Comparison of ENCODE assay signal across 10 mouse cellular contexts in the genomic region with DNA sequence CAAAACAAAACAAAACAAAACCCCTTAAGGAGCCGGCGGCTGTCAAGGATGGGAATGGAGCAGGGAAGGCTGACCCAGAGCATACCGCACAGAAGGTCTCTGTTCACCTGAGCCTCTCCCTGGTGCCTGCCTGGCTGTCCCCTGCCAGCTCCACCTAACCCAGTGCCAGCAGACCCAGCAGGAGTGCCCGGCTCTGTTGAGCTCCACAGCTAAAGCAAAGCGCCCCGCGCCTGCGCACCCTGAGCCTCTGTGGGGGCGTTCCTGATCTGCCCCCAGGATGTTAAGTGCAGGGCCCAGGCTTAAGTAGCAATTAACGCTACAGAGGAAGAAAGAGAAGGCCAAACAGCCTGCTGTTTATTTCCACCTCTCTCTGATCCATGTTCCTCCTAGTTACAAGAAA.
A peak's percentile ranks its signal among the peaks of the same experiment; 100 is the strongest.
DNase-seq lines count a peak whose midpoint lies in the region; ATAC-seq lines count a peak whose summit lies in the region.
"Had no signal": no experiment of that assay in that cellular context is flagged by ENCODE, and none has a peak within 500 bp of the region (broad histone marks: within the 10 kb centered on the region; RNA-seq: fewer than 3 reads in every experiment).

No protein-coding gene starts in this region.

- peak overlapping the region; percentile 30; the same call in 1 of the 2 replicates for H3K4me2 ChIP-seq in kidney, embryonic 15.5 days
- H3K4me2 ChIP-seq in kidney, embryonic 14.5 days (replicated peaks; ENCODE audit: low read depth, low read length), result no peak overlapping the region
- H3K4me2 ChIP-seq in embryonic facial prominence, embryonic 13.5 days, result peak overlapping the region; percentile 24; the same call in 1 of the 2 replicates
- peak overlapping the region; percentile 11; the same call in 1 of the 2 replicates for H3K4me2 ChIP-seq in limb, embryonic 11.5 days (ENCODE audit: low read depth, severe bottlenecking)
- H3K4me2 ChIP-seq: heart, embryonic 11.5 days had no signal

- 9% methylated on average over 10 of the region's 10 CpGs for WGBS in kidney, embryonic 15.5 days
- WGBS in kidney, embryonic 14.5 days, result 3% methylated on average over 10 of the region's 10 CpGs
- WGBS in embryonic facial prominence, embryonic 13.5 days, result 6% methylated on average over 10 of the region's 10 CpGs
- 9% methylated on average over 10 of the region's 10 CpGs for WGBS in limb, embryonic 11.5 days

- no peaks in the 10 kb centered on the region for H3K36me3 ChIP-seq in kidney, embryonic 15.5 days
- no peaks in the 10 kb centered on the region for H3K36me3 ChIP-seq in kidney, embryonic 14.5 days (ENCODE audit: control insufficient read depth, insufficient read depth, low read length)
- H3K36me3 ChIP-seq in embryonic facial prominence, embryonic 13.5 days, result no peaks in the 10 kb centered on the region
- no peaks in the 10 kb centered on the region for H3K36me3 ChIP-seq in limb, embryonic 11.5 days (ENCODE audit: control insufficient read depth, insufficient read depth, low read length)

- H3K4me1 ChIP-seq in kidney, embryonic 15.5 days, result peaks cover 20% of the 10 kb centered on the region
- peaks cover 15% of the 10 kb centered on the region; the same call in 1 of the 2 replicates for H3K4me1 ChIP-seq in kidney, embryonic 14.5 days (ENCODE audit: control insufficient read depth, insufficient read depth, low read length)
- H3K4me1 ChIP-seq in embryonic facial prominence, embryonic 13.5 days, result peaks cover 24% of the 10 kb centered on the region
- H3K4me1 ChIP-seq in limb, embryonic 11.5 days (ENCODE audit: control insufficient read depth, insufficient read depth, low read length), result peaks cover 26% of the 10 kb centered on the region

- intact Hi-C loops in heart, postnatal 10 days (cut with DNase I), result no loop called here

- H3K4me3 ChIP-seq in kidney, embryonic 15.5 days (replicated peaks), result no peak overlapping the region
- H3K4me3 ChIP-seq in kidney, embryonic 14.5 days (ENCODE audit: low read length), result no peak overlapping the region
- no peak overlapping the region for H3K4me3 ChIP-seq in embryonic facial prominence, embryonic 13.5 days
- H3K4me3 ChIP-seq in limb, embryonic 11.5 days (ENCODE audit: low read depth, low read length), result no peak overlapping the region

- H3K9me3 ChIP-seq in kidney, embryonic 15.5 days (replicated peaks), result no peaks in the 10 kb centered on the region
- no peaks in the 10 kb centered on the region for H3K9me3 ChIP-seq in kidney, embryonic 14.5 days (ENCODE audit: control insufficient read depth, low read length)
- no peaks in the 10 kb centered on the region for H3K9me3 ChIP-seq in embryonic facial prominence, embryonic 13.5 days
- no peaks in the 10 kb centered on the region for H3K9me3 ChIP-seq in limb, embryonic 11.5 days (ENCODE audit: control insufficient read depth, low read length)

- peaks cover 38% of the 10 kb centered on the region for H3K27me3 ChIP-seq in kidney, embryonic 15.5 days
- H3K27me3 ChIP-seq in kidney, embryonic 14.5 days (ENCODE audit: control insufficient read depth, insufficient read depth, low read length), result peaks cover 6% of the 10 kb centered on the region; the same call in 1 of the 2 replicates
- peaks cover 66% of the 10 kb centered on the region for H3K27me3 ChIP-seq in embryonic facial prominence, embryonic 13.5 days
- H3K27me3 ChIP-seq in limb, embryonic 11.5 days (ENCODE audit: control insufficient read depth, insufficient read depth, low read length), result no peaks in the 10 kb centered on the region

- peak; percentile 46 for DNase-seq in ZHBTc4 (ENCODE audit: low read depth, low spot score)
- DNase-seq in limb, embryonic 11.5 days (ENCODE audit: low spot score), result peak; percentile 57
- DNase-seq in heart, postnatal 10 days, result no peak
- no peak for DNase-seq in heart, adult 18-20 months
- DNase-seq: kidney, adult 11 months had no signal

- H3K27ac ChIP-seq in kidney, embryonic 15.5 days, result no peak overlapping the region
- H3K27ac ChIP-seq in kidney, embryonic 14.5 days (ENCODE audit: low read depth, low read length), result no peak overlapping the region
- H3K27ac ChIP-seq in embryonic facial prominence, embryonic 13.5 days, result no peak overlapping the region
- no peak overlapping the region; the same call in 1 of the 2 replicates for H3K27ac ChIP-seq in limb, embryonic 11.5 days (replicated peaks; ENCODE audit: low read depth, low read length)

- H3K9ac ChIP-seq in kidney, embryonic 15.5 days, result no peak overlapping the region
- no peak overlapping the region for H3K9ac ChIP-seq in kidney, embryonic 14.5 days (ENCODE audit: low read depth, low read length)
- H3K9ac ChIP-seq in embryonic facial prominence, embryonic 13.5 days, result no peak overlapping the region
- no peak overlapping the region for H3K9ac ChIP-seq in limb, embryonic 11.5 days (ENCODE audit: low read length)

- ATAC-seq in kidney, embryonic 15.5 days (replicated peaks; ENCODE audit: low FRiP score), result 0 out of 2 replicates have a peak, but pooled peaks have one; percentile 33
- ATAC-seq in kidney, embryonic 14.5 days (ENCODE audit: low FRiP score, low TSS enrichment), result no peak
- no peak for ATAC-seq in embryonic facial prominence, embryonic 13.5 days (ENCODE audit: insufficient number of reproducible peaks, insufficient read depth, low FRiP score, low TSS enrichment, low read depth)
- ATAC-seq in limb, embryonic 11.5 days (ENCODE audit: insufficient number of reproducible peaks, low FRiP score, low TSS enrichment, low read depth), result no peak
- no peak for ATAC-seq in megakaryocyte progenitor cell, adult 5-6 weeks (replicated peaks; ENCODE audit: poor library complexity)

Comparison
In these comparisons a context has a peak if more than half of its experiments do, and no peak if none do; other contexts are left out.
1. DNase-seq: peak in ZHBTc4 (single experiment) and limb, embryonic 11.5 days (single experiment); none in heart, postnatal 10 days (0 of 2) and heart, adult 18-20 months (0 of 2).